Mouse (Mus musculus) heart, postnatal 10 days (tissue): ENCODE results near the gene Hsp90ab1. TPM values are rescaled to one million over a fixed set of nuclear protein-coding genes. Genes with fewer than 3 reads are reported as not detected.

ENCODE experiments used
- DNase-seq, 2 experiments: peaks; one replicate each; pipeline ENCODE4 v3.0.0; 2021
- intact Hi-C: fragments of 180-260 bp; cut with DNase I; formaldehyde crosslinking; loops from one replicate; pipeline ENCODE4 v1.15.1; 2025
- total RNA-seq, 2 experiments: library from RNA; stranded (reverse); gene quantifications; 2 replicates each; pipeline ENCODE4 v1.2.3; 2021

The Hsp90ab1 gene
- total RNA-seq, 2 experiments from 2014 or later: 1,000 to 1,054 TPM

- intact Hi-C loops: loop anchor here (2.0 kb wide), 2 partner anchors 17 to 21 kb away; no protein-coding TSS in a partner anchor
- DNase-seq: peak in 1 of 2 experiments; percentile 67
Measured at GRCm38 (mm10) chr17:45597787-45598186, 24.7 kb upstream of the Hsp90ab1 start.

GRCm38 (mm10) chr17:45596631-45597396, 23.7 kb upstream of the Hsp90ab1 start:
- DNase-seq: peak; percentile 91
- intact Hi-C loops: loop anchor here (2.0 kb wide), 2 partner anchors 16 to 22 kb away; no protein-coding TSS in a partner anchor

- intact Hi-C loops: loop anchor here (2.0 kb wide), 2 partner anchors 15 to 23 kb away; no protein-coding TSS in a partner anchor
- no peak for DNase-seq
Measured at GRCm38 (mm10) chr17:45595736-45596390, 22.8 kb upstream of the Hsp90ab1 start.

GRCm38 (mm10) chr17:45594881-45595735, 22.0 kb upstream of the Hsp90ab1 start:
- intact Hi-C loops: no loop called here
- DNase-seq: peak; percentile 89

GRCm38 (mm10) chr17:45594195-45594594, 21.1 kb upstream of the Hsp90ab1 start:
- intact Hi-C loops: no loop called here
- DNase-seq: no peak

- DNase-seq: peak in 1 of 2 experiments; percentile 40
- intact Hi-C loops: no loop called here
Measured at GRCm38 (mm10) chr17:45593479-45593878, 20.4 kb upstream of the Hsp90ab1 start.

GRCm38 (mm10) chr17:45592606-45593431, 19.7 kb upstream of the Hsp90ab1 start:
- DNase-seq: peak; percentile 71 to 75
- intact Hi-C loops: no loop called here

GRCm38 (mm10) chr17:45591701-45592605, 18.9 kb upstream of the Hsp90ab1 start:
- peak; percentile 84 to 86 for DNase-seq
- intact Hi-C loops: no loop called here

- intact Hi-C loops: no loop called here
- DNase-seq: no peak
Measured at GRCm38 (mm10) chr17:45590410-45590809, 17.3 kb upstream of the Hsp90ab1 start.

- intact Hi-C loops: no loop called here
- DNase-seq: no peak
Measured at GRCm38 (mm10) chr17:45589844-45590243, 16.8 kb upstream of the Hsp90ab1 start.

- intact Hi-C loops: no loop called here
- DNase-seq: no peak
Measured at GRCm38 (mm10) chr17:45589236-45589635, 16.2 kb upstream of the Hsp90ab1 start.

- intact Hi-C loops: no loop called here
- no peak for DNase-seq
Measured at GRCm38 (mm10) chr17:45588370-45588769, 15.3 kb upstream of the Hsp90ab1 start.

GRCm38 (mm10) chr17:45586449-45586837, 13.4 kb upstream of the Hsp90ab1 start:
- no peak for DNase-seq
- intact Hi-C loops: no loop called here

- DNase-seq: no peak
- intact Hi-C loops: no loop called here
Measured at GRCm38 (mm10) chr17:45585725-45586448, 12.8 kb upstream of the Hsp90ab1 start.

GRCm38 (mm10) chr17:45584939-45585678, 12.0 kb upstream of the Hsp90ab1 start:
- DNase-seq: peak; percentile 90 to 94
- intact Hi-C loops: loop anchor here (1.0 kb wide), 1 partner anchor 44 kb away; no protein-coding TSS in a partner anchor

GRCm38 (mm10) chr17:45584096-45584896, 11.2 kb upstream of the Hsp90ab1 start:
- intact Hi-C loops: loop anchor here (1.0 kb wide), 1 partner anchor 45 kb away; no protein-coding TSS in a partner anchor

More at GRCm38 (mm10) chr17:45584096-45584896, 11.2 kb upstream of the Hsp90ab1 start:
- peak; percentile 97 for DNase-seq
